Mouse (Mus musculus) cortical plate, adult 2 months (tissue): ENCODE measurements around the gene Hebp1. TPM values are rescaled to one million over a fixed set of nuclear protein-coding genes. Genes with fewer than 3 reads are reported as not detected.

Experiments used
- H3K27ac ChIP-seq: fragments of 200-500 bp; 2 replicates; pipeline ENCODE4 v1.5.1; 2012; ENCODE audit warnings: low read length, control low read depth, inconsistent platforms; ENCODE audit not compliant: insufficient read depth
- H3K4me1 ChIP-seq: fragments of 200-500 bp; 2 replicates; pipeline ENCODE4 v1.6.1; 2011; ENCODE audit warnings: low read length; ENCODE audit not compliant: control insufficient read depth, insufficient read depth
- H3K4me3 ChIP-seq: fragments of 200-500 bp; 2 replicates; pipeline ENCODE4 v1.5.1; 2011; ENCODE audit warnings: mild to moderate bottlenecking, low read length, control low read depth; ENCODE audit not compliant: insufficient read depth
- CTCF ChIP-seq: fragments of 200-500 bp; IDR thresholded peaks from 2 replicates; pipeline ENCODE4 v1.5.1; 2011; ENCODE audit warnings: mild to moderate bottlenecking, control low read depth, low read length; ENCODE audit not compliant: insufficient read depth; ENCODE audit errors: extremely low read depth
- POLR2A ChIP-seq: fragments of 200-500 bp; IDR thresholded peaks from 2 replicates; pipeline ENCODE4 v1.6.1; 2011; ENCODE audit warnings: mild to moderate bottlenecking, low read length, control low read depth; ENCODE audit not compliant: insufficient read depth; ENCODE audit errors: extremely low read depth
- polyA plus RNA-seq: library from polyadenylated mRNA; depleted of rRNA; stranded (reverse); fragments of >200 nt; gene quantifications from 2 replicates; pipeline ENCODE4 v1.2.3, GENCODE M21; 2012

The Hebp1 gene
- polyA plus RNA-seq, 1 experiment = 40.2 TPM

DNA sequence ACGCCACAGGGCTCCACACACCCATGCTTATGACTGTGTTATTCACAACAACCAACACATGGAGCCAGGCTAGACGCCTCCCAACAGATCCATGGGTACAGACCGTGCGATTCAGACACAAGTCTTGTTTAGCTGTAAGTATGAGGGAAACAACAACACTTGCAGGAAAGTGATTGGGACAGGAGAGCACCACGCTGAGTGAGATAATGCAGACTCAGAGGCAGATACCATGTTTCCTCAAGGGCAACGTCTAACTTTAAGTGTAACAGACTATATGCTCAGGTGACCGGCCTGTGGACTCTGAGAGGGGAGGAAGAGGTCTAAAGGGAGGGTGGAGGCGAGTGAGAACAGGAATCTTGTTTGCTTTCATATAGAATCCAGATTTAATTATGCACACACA is 41.2 kb downstream of the Hebp1 start:
- Histone ChIP-seq H3K4me3 (no peak overlapping the region), H3K4me1 (no peaks in the 10 kb centered on the region), H3K27ac (no peak overlapping the region)
- TF ChIP-seq POLR2A (no peak), CTCF (no peak)

DNA sequence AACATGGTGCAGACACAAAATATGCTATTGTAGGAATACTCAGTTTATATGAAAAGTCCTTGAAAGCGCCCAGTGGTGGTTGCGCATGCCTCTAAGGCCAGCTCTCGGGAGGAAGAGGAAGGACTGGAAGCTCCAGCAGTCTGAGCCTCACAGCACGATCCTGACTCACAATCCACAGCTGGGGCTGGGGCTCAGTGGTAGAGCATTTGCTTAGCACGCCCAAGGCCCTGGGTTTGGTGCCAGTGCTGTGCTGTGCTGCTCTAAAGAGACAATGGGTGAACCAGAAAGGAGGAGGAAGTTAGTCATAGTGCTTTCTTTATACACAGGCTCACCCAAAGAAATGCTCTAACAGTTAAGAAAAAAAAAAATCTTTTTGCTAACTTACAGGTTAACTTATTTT is 44.1 kb downstream of the Hebp1 start:
- no peak for TF ChIP-seq POLR2A
- no peak for TF ChIP-seq CTCF
- Histone ChIP-seq H3K27ac (no peak overlapping the region), H3K4me1 (no peaks in the 10 kb centered on the region)

DNA sequence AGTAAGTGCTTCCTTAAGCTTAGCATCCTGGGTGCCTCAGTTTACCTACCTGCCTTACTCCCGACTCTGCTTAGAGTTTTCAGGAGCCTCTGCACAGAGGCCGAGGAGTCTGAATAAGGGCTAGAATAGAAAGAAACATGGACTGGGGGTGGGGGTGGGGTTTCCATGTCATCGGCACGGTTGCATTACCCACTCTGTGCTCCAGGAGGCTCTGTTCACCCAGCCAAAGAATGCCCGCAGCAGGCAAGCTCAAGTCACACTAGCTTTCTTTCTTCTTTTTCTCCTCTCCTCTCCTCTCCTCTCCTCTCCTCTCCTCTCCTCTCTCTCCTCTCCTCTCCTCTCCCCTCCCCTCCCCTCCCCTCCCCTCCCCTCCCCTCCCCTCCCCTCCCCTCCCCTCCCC is 47.5 kb downstream of the Hebp1 start:
- TF ChIP-seq POLR2A = no peak
- TF ChIP-seq CTCF = peak; percentile 82
- no peaks in the 10 kb centered on the region for H3K4me1 ChIP-seq
- H3K27ac ChIP-seq = no peak overlapping the region
- H3K4me3 ChIP-seq = no peak overlapping the region

More for the DNA sequence above, 44.1 kb downstream of the Hebp1 start:
- H3K4me3 ChIP-seq = no peak overlapping the region

DNA sequence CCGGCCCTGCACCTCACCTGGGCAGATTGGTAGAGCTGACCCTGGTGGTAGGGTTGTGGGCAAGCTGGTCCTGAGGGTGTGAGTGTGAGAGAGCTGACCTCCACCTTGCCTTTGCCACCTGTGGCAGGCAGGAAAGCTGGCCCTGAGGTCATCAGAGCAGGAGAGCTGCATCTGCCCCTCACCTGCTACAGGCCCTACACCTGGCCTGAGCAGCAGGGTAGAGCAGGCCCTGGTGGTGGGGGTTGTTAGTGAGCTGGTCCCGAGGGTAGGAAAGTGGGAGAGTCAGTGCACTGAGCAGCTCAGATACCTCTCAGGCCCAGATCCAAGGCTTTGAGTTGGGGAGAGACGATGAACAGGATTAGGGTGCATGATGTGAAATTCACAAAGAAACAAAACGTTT is 48.1 kb downstream of the Hebp1 start:
- TF ChIP-seq CTCF (no peak), POLR2A (no peak)
- Histone ChIP-seq H3K4me1 (peaks cover 2% of the 10 kb centered on the region; the same call in 1 of the 2 replicates), H3K4me3 (no peak overlapping the region), H3K27ac (no peak overlapping the region)

DNA sequence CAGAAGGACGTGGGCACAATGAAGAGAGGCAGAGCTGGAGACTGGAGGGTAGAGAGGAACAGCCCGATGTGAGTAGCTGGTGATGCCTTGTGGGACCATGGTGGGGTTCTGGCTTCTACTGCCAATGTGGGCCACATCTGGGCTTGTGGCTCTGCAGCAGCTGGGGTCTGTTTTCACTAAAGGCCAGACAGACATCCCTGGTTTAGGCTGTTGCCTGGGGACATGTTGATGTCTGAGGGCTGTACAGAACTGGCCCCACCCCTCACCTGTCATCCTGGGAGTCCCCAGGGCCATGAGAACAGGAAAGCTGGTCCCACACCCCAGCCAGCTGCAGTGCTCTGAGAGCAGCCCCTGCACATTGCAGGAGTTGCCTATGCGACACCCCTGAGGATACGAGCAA is 48.6 kb downstream of the Hebp1 start:
- no peak for TF ChIP-seq CTCF
- TF ChIP-seq POLR2A = no peak
- H3K4me1 ChIP-seq = peaks cover 3% of the 10 kb centered on the region; the same call in 1 of the 2 replicates
- H3K27ac ChIP-seq = no peak overlapping the region
- H3K4me3 ChIP-seq = no peak overlapping the region

DNA sequence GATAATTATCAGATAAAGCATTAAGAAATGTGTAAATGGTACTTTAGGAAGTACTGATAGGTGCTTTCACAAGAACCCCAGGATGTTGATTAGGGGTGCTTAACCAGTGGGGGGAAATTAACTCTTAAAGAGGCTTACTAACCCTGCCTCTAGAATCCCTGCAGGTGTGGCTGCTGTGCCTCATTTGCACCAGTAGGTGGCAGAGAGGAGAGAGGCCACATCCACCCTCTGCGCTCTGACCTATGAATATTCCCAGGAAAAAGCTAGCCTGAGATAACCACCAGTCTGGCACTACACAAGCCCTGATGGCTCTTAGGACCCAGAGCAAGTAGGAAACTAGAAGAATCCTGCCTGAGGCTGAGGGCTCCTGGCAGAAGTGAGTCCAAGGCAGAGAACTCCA is 49.3 kb downstream of the Hebp1 start:
- TF ChIP-seq CTCF (peak; percentile 55), POLR2A (no peak)
- H3K4me1 ChIP-seq = peaks cover 3% of the 10 kb centered on the region; the same call in 1 of the 2 replicates
- H3K4me3 ChIP-seq = no peak overlapping the region
- H3K27ac ChIP-seq = no peak overlapping the region

DNA sequence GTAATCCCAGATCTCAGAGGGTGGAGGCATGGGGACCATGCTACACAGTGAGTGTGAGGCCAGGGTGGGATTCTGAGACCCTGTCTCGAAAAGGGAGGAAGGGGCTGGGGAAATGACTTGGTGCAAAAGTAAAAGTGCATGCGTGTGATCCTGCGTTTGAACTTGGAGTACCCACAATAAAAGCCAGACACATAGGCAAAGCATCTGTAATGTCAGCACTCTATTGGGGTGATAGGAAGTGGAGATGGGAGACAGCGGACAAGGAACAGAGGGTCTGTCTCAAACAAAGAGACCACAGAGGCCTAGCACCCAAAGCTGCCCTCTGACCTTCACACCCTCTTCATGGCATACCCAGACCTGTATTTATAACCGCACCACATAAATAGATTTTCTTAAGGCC is 51.8 kb downstream of the Hebp1 start:
- Histone ChIP-seq H3K4me3 (no peak overlapping the region), H3K27ac (no peak overlapping the region), H3K4me1 (peaks cover 7% of the 10 kb centered on the region)
- TF ChIP-seq CTCF = no peak
- TF ChIP-seq POLR2A = no peak

DNA sequence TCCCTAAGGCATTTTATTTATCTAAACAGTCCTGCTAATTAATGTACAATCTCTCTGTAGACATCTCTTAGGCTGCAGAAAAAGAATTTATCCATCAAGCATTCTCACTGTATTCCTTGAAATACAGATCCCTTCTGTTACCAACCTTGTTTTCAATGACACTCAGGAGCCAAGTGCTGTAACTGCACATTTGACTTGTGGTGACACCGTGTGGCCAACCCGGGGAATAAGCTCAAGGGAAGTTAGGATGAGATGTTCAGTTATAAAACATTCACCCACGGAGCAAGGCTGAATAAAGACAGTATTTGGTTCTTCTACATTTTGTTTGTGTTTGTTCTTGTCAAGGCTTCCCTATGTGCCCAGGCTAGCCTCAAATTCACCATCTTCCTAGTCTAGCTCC is 53.3 kb downstream of the Hebp1 start:
- H3K4me3 ChIP-seq = no peak overlapping the region
- TF ChIP-seq POLR2A = no peak
- TF ChIP-seq CTCF = peak; percentile 95
- peaks cover 7% of the 10 kb centered on the region for H3K4me1 ChIP-seq
- H3K27ac ChIP-seq = no peak overlapping the region

DNA sequence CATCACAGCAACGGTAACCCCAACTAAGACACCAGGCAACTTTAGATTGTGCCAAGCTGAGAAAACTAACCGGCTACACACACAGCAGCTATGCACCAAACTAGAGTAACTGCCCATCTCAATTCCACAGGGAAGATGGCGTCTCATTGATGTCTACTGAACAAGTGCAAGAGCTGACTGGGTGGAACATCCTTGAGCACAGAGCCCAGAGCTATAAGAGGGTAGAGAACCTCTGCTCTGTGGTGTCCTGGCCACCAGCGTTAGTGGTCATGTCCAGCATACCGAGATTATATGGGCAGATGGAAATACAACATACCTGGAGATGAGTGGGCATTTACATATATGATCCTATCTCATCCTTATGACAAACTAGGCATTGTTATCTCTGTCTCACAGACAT is 54.7 kb downstream of the Hebp1 start:
- Histone ChIP-seq H3K27ac (no peak overlapping the region), H3K4me1 (peaks cover 7% of the 10 kb centered on the region), H3K4me3 (no peak overlapping the region)
- TF ChIP-seq POLR2A = no peak
- no peak for TF ChIP-seq CTCF

DNA sequence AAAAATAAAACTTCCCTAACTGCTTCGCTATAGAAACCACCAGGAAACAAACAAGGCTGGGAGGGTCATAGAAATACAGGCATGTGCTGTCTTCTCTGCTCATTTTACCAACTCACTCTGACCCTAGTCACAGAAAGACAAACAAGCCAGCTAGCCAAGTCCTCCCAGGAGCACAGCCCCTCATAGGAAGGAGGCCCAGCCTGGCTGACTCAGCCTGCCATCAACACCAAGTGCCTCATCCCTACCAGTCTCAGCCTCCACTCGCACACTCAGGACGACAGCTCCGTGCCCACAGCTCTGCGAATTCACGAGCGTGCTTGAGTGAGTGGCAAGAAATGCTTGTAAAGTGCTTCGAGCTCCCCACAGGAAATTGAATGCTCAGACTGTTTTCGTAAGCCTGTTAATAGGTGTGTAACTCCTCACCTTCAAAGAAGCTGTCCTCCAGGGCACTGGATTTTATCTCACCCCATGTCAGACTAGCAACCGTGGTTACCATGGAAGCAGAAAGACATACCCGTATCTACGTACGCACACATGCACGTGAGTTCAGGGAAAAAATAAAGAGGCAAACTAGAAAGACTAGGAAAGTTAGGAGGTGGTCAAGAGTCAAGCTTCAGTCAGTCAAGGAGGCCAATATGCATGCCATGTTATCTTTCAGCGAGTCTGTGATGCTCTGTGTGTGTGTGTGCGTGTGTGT is 56.2 kb downstream of the Hebp1 start:
- Histone ChIP-seq H3K27ac (no peak overlapping the region), H3K4me1 (peaks cover 7% of the 10 kb centered on the region), H3K4me3 (no peak overlapping the region)
- TF ChIP-seq CTCF = no peak
- TF ChIP-seq POLR2A = no peak

DNA sequence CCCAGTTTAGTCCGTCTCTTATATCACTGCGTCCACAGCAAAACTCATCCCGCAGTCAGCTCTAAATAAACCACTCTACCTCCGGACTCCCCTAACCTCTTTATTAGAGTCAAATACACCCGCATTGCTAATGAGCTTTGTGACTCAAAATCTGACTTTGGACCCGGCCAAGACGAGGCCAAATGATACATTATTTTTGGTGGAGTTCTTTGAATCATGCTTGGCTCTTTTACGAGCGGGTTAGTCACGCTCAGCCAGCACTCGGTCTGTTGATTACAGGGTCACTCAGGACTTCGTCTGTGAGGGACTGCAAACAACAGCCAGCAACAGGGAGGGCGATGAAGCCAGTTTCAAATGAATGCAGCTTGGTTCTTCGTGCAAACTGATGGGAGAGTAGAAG is 59.1 kb downstream of the Hebp1 start:
- H3K27ac ChIP-seq = no peak overlapping the region
- no peak for TF ChIP-seq CTCF
- TF ChIP-seq POLR2A = no peak
- H3K4me1 ChIP-seq = peaks cover 4% of the 10 kb centered on the region
- no peak overlapping the region for H3K4me3 ChIP-seq
